Mouse (Mus musculus) lung, embryonic 14.5 days (tissue): ENCODE measurements around the gene Gm49601. TPM values are rescaled to one million over a fixed set of nuclear protein-coding genes. Genes with fewer than 3 reads are reported as not detected.

Experiments
- ATAC-seq: fragments of 200-750 bp; cut with Nextera tagmentation; 2 replicates; pipeline ENCODE4 v1.8.0; 2017; ENCODE audit warnings: mild to moderate bottlenecking, moderate TSS enrichment, moderate library complexity; ENCODE audit not compliant: insufficient read depth
- DNase-seq: peaks from one replicate; pipeline ENCODE4 v3.0.0-alpha.2; 2015
- H3K27ac ChIP-seq: fragments of 300-500 bp; sonication (generic); 2 replicates; pipeline ENCODE4 v1.5.1; 2014; ENCODE audit warnings: low read depth, mild to moderate bottlenecking, moderate library complexity
- H3K27me3 ChIP-seq: fragments of 300-500 bp; sonication (generic); 2 replicates; pipeline ENCODE4 v1.6.1; 2014; ENCODE audit warnings: low read length, control low read depth; ENCODE audit not compliant: insufficient read depth
- H3K36me3 ChIP-seq: fragments of 300-500 bp; sonication (generic); 2 replicates; pipeline ENCODE4 v1.6.1; 2014; ENCODE audit warnings: control low read depth; ENCODE audit not compliant: insufficient read depth
- H3K4me1 ChIP-seq: fragments of 300-500 bp; sonication (generic); 2 replicates; pipeline ENCODE4 v1.6.1; 2014; ENCODE audit warnings: antibody characterized with exemption, control low read depth; ENCODE audit not compliant: insufficient read depth
- H3K4me2 ChIP-seq: fragments of 300-500 bp; sonication (generic); 2 replicates; pipeline ENCODE4 v1.6.1; 2014; ENCODE audit warnings: mild to moderate bottlenecking
- H3K4me3 ChIP-seq: fragments of 300-500 bp; sonication (generic); 2 replicates; pipeline ENCODE4 v1.5.1; 2014; ENCODE audit warnings: low read depth, low read length
- H3K9ac ChIP-seq: fragments of 300-500 bp; sonication (generic); 2 replicates; pipeline ENCODE4 v1.6.1; 2014
- H3K9me3 ChIP-seq: fragments of 300-500 bp; sonication (generic); 2 replicates; pipeline ENCODE4 v1.6.1; 2016; ENCODE audit warnings: low read depth, low read length, control low read depth
- CTCF ChIP-seq: IDR thresholded peaks from 2 replicates; pipeline ENCODE4 v1.5.1; 2016; ENCODE audit warnings: antibody characterized with exemption, low read depth
- WGBS: fragments of 180-500 bp; shearing (Covaris S2); extraction: QIAGEN DNeasy Blood & Tissue Kit; methylation state at CpG from one replicate; pipeline ENCODE4 v1.1.7; 2014; 5-methylcytosine and 5-hydroxymethylcytosine counted together
- polyA plus RNA-seq: library from polyadenylated mRNA; unstranded; fragments of >200 nt; fragmentation: Nextera tagmentation; extraction: Ambion mirVana; gene quantifications from 2 replicates; pipeline ENCODE4 v1.2.1, GENCODE M21; 2014

The Gm49601 gene
- polyA plus RNA-seq, 1 experiment from 2014 or later: 1.7 TPM

DNA sequence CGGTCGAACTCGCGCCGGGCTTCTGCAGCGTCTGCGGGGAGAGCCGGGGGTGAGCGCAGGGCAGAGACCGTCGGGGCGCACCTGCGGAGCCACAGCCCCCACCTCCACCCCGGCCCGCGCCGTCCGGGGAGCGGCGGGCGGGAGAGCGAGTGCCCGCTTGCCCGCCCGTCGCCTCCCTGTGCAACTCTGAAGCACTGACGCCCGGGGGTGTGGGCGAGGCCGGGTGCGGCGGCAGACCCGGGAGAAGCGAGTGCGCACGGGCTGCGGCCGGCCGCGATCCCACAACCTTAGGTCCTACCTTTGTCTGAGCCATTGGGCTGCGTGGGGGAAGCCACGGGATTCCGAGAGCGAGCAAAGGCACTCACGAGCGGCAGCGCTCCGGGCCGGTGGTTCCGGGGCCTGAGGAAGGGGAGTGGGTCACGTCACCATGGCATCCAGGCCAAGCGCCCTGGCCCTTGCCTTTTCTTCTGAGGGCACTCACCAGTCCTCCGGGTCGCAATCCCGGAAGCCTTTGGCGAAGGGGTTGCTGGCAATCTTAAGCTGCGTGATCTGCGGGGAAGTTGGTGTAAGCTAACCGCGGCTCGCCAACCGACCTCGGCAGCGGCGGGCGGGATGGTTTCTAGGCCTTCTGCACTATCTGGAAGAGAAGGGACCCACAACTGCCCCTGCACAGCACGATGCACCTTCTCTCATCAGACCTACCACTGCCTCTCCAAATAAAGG, 43.6 kb downstream of the Gm49601 start:
- Histone ChIP-seq H3K9me3 (no peaks in the 10 kb centered on the region), H3K27me3 (peaks cover 83% of the 10 kb centered on the region), H3K27ac (peak overlapping the region; percentile 18; the same call in 1 of the 2 replicates), H3K36me3 (no peaks in the 10 kb centered on the region; the same call in 1 of the 2 replicates), H3K4me1 (0 out of 2 replicates have a peak, but pooled peaks cover 5% of the 10 kb centered on the region), H3K4me2 (peak overlapping the region; percentile 86), H3K4me3 (peak overlapping the region; percentile 59), H3K9ac (peak overlapping the region; percentile 40)
- TF ChIP-seq CTCF: no peak
- 4% methylated on average over 55 of the region's 67 CpGs for WGBS
- peak; percentile 25 for DNase-seq
- ATAC-seq: no peak

DNA sequence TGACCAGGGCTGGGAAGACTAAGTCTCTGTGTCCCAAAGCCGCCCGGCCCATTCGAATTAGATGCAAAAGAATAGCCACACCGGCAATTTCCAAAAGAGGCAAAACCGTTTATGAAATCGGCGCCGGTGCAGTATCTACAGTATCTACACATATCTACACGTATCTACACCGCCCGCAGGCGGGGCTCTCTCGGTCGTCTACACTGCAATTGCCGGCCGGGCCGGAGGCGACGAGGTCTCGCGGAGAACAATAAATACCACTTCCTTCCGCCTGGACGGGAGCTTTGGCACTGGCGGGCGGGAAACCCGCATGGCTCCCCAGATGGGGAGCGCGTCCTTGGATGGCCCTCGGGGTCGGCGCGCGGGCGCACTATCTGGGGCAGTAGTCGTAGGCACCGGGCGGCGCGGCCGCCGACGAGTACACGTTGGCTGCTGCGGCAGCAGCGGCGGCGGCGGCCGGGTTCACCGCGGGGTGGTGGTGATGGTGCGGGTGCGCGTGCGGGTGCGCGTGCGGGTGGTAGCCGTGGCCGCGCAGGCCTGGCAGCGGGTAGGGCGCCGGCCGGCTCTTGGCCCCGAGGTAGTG, 44.5 kb downstream of the Gm49601 start:
- Histone ChIP-seq H3K4me2 (peak overlapping the region; percentile 86), H3K27ac (peak overlapping the region; percentile 18; the same call in 1 of the 2 replicates), H3K9ac (peak overlapping the region; percentile 40), H3K36me3 (no peaks in the 10 kb centered on the region; the same call in 1 of the 2 replicates), H3K4me3 (peak overlapping the region; percentile 59), H3K27me3 (peaks cover 76% of the 10 kb centered on the region), H3K4me1 (0 out of 2 replicates have a peak, but pooled peaks cover 5% of the 10 kb centered on the region), H3K9me3 (no peaks in the 10 kb centered on the region)
- 4% methylated on average over 66 of the region's 66 CpGs for WGBS
- no peak for ATAC-seq
- peak; percentile 53 for DNase-seq
- TF ChIP-seq CTCF: no peak

DNA sequence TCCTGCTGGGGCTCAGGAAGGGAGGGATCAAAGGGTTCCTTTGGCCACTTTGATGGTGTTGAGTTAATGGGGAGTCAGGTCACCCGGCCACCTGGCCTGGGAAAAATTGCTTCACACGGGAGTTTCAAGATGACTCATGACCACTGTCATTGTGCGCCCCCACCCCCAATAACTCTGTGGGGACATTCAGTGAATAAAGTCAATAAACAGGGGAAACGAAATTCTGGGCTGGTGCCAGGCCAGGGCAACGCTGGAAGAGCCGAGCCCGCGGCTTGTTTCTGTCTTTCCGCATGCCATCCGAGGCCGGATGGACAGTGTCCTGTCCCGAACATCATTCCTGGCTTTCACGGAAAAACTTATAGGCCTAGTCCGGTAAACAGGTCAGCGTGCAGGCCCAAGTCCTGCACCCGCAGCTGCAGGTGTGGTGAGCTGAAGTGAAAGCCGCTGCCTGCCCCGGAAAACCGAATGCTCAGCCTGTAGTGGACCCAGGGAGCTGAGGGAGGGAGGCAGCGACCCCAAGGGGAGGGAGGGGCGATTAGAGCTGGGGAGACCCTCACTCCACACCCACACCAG, 45.1 kb downstream of the Gm49601 start:
- no peak for TF ChIP-seq CTCF
- ATAC-seq (no peak), DNase-seq (peak; percentile 54)
- WGBS: 12% methylated on average over 21 of the region's 21 CpGs
- no peaks in the 10 kb centered on the region for H3K9me3 ChIP-seq
- peak overlapping the region; percentile 40; the same call in 1 of the 2 replicates for H3K9ac ChIP-seq
- H3K4me1 ChIP-seq: 0 out of 2 replicates have a peak, but pooled peaks cover 5% of the 10 kb centered on the region
- H3K4me2 ChIP-seq: peak overlapping the region; percentile 86
- H3K27ac ChIP-seq: no peak overlapping the region
- no peaks in the 10 kb centered on the region; the same call in 1 of the 2 replicates for H3K36me3 ChIP-seq
- H3K4me3 ChIP-seq: peak overlapping the region; percentile 59
- peaks cover 70% of the 10 kb centered on the region for H3K27me3 ChIP-seq

- no peak for ATAC-seq
- no peaks in the 10 kb centered on the region for H3K9me3 ChIP-seq
- peak; percentile 29 for DNase-seq
- H3K27me3 ChIP-seq: peaks cover 63% of the 10 kb centered on the region
- no peaks in the 10 kb centered on the region; the same call in 1 of the 2 replicates for H3K36me3 ChIP-seq
- peak; percentile 47 for TF ChIP-seq CTCF
- H3K4me1 ChIP-seq: 0 out of 2 replicates have a peak, but pooled peaks cover 5% of the 10 kb centered on the region
- no peak overlapping the region for H3K4me2 ChIP-seq
- 23% methylated on average over 2 of the region's 2 CpGs for WGBS
- no peak overlapping the region for H3K27ac ChIP-seq
- H3K9ac ChIP-seq: no peak overlapping the region
- H3K4me3 ChIP-seq: no peak overlapping the region
Observed at GRCm38 (mm10) chr16:18580389-18580788, 45.8 kb downstream of the Gm49601 start.

DNA sequence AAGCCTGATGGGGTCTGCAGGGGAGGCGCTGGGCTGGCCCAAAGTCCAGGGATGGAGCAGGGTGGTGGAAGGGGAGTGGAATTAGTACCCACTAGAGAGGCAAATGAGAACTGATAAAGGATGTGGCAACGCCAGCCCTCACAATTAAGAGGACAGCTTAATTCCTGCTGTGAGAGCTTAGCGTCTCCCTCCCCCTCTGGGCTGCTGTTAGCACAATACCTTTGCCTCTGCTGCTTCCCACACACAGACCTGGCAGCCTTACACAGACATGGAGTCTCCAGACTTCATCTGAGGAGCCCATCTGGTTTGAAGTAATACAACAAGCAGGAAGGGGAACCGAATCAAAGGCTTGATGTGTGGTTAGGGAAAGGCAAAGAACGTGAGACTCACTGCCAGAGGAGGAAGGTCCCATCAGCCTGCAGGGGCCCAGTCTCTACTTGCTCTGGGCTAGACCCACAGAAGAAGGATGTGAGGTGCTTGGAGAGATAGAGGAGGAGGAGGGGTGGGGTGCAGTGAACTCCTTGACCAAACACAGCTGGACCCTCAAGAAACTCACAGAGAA, 48.5 kb downstream of the Gm49601 start:
- no peak overlapping the region for H3K27ac ChIP-seq
- H3K4me1 ChIP-seq: 0 out of 2 replicates have a peak, but pooled peaks cover 5% of the 10 kb centered on the region
- H3K4me3 ChIP-seq: no peak overlapping the region
- TF ChIP-seq CTCF: no peak
- no peaks in the 10 kb centered on the region; the same call in 1 of the 2 replicates for H3K36me3 ChIP-seq
- H3K9me3 ChIP-seq: no peaks in the 10 kb centered on the region
- 22% methylated on average over 5 of the region's 5 CpGs for WGBS
- ATAC-seq (no peak), DNase-seq (no peak)
- H3K27me3 ChIP-seq: peaks cover 35% of the 10 kb centered on the region
- H3K4me2 ChIP-seq: no peak overlapping the region
- no peak overlapping the region for H3K9ac ChIP-seq

GRCm38 (mm10) chr16:18577071-18577470, 49.2 kb downstream of the Gm49601 start:
- Histone ChIP-seq H3K4me3 (no peak overlapping the region), H3K27ac (no peak overlapping the region), H3K27me3 (peaks cover 29% of the 10 kb centered on the region), H3K9me3 (no peaks in the 10 kb centered on the region), H3K9ac (no peak overlapping the region), H3K4me1 (0 out of 2 replicates have a peak, but pooled peaks cover 4% of the 10 kb centered on the region), H3K36me3 (no peaks in the 10 kb centered on the region; the same call in 1 of the 2 replicates), H3K4me2 (no peak overlapping the region)
- no peak for TF ChIP-seq CTCF
- ATAC-seq (no peak), DNase-seq (no peak)
- 26% methylated on average over 3 of the region's 3 CpGs for WGBS
